Mouse (Mus musculus): Measurements from ENCODE around the gene Inhbe. TPM values are rescaled to one million over a fixed set of nuclear protein-coding genes. Genes with fewer than 3 reads are reported as not detected.
A peak's percentile ranks its signal among the peaks of the same experiment; 100 is the strongest.

The Inhbe gene
- 0.09 TPM in 1 of 2 replicates, not detected in the other for polyA plus RNA-seq (2015; fragmentation: Nextera tagmentation; extraction: Ambion mirVana)

- H3K9me3 ChIP-seq = no peaks in the 10 kb centered on the region
- H3K4me1 ChIP-seq (replicated peaks) = peaks cover 8% of the 10 kb centered on the region; the same call in 1 of the 2 replicates
- H3K4me3 ChIP-seq = no peak within 1 kb of the TSS
- no peak for ATAC-seq (ENCODE audit: low FRiP score, low read depth)
- WGBS = 83% methylated on average over 18 of the region's 18 CpGs
- H3K27me3 ChIP-seq = 0 out of 2 replicates have a peak, but pooled peaks cover 3% of the 10 kb centered on the region
- H3K36me3 ChIP-seq = no peaks in the 10 kb centered on the region
- no peak within 1 kb of the TSS for H3K4me2 ChIP-seq
- H3K27ac ChIP-seq (replicated peaks) = no peak within 1 kb of the TSS
- no peak within 1 kb of the TSS for H3K9ac ChIP-seq
Observed at GRCm38 (mm10) chr10:127353909-127354895, at the start of gene Inhbe. TSS of gene Inhbe (minus strand) at chr10:127354411.

- Histone ChIP-seq H3K4me1 (replicated peaks) (no peaks in the 10 kb centered on the region), H3K4me3 (no peak overlapping the region), H3K27ac (replicated peaks) (no peak overlapping the region), H3K27me3 (no peaks in the 10 kb centered on the region), H3K36me3 (peaks cover 2% of the 10 kb centered on the region; the same call in 1 of the 2 replicates), H3K4me2 (no peak overlapping the region), H3K9ac (no peak overlapping the region), H3K9me3 (no peaks in the 10 kb centered on the region)
- WGBS = 89% methylated on average over 6 of the region's 6 CpGs
- no peak for ATAC-seq (ENCODE audit: low FRiP score, low read depth)
Observed at GRCm38 (mm10) chr10:127391774-127392173, 37.6 kb upstream of the Inhbe start.

- Histone ChIP-seq H3K9ac (0 out of 2 replicates have a peak overlapping the region, but pooled peaks have one; percentile 29), H3K9me3 (no peaks in the 10 kb centered on the region), H3K36me3 (no peaks in the 10 kb centered on the region), H3K27ac (replicated peaks) (peak overlapping the region; percentile 92; the same call in 1 of the 2 replicates), H3K27me3 (no peaks in the 10 kb centered on the region), H3K4me1 (replicated peaks) (peaks cover 17% of the 10 kb centered on the region), H3K4me2 (peak overlapping the region; percentile 69), H3K4me3 (peak overlapping the region; percentile 75)
- ATAC-seq (ENCODE audit: low FRiP score, low read depth) = no peak
- 60% methylated on average over 2 of the region's 2 CpGs for WGBS
Observed at GRCm38 (mm10) chr10:127381743-127382134, 27.5 kb upstream of the Inhbe start.

- ATAC-seq (ENCODE audit: low FRiP score, low read depth) = peak; percentile 88
- H3K9me3 ChIP-seq = no peaks in the 10 kb centered on the region
- peak overlapping the region; percentile 75 for H3K4me3 ChIP-seq
- no peaks in the 10 kb centered on the region for H3K27me3 ChIP-seq
- H3K4me2 ChIP-seq = peak overlapping the region; percentile 69
- H3K27ac ChIP-seq (replicated peaks) = peak overlapping the region; percentile 92
- WGBS = 2% methylated on average over 29 of the region's 79 CpGs
- H3K9ac ChIP-seq = peak overlapping the region; percentile 77
- H3K4me1 ChIP-seq (replicated peaks) = peaks cover 17% of the 10 kb centered on the region
- H3K36me3 ChIP-seq = no peaks in the 10 kb centered on the region
Observed at GRCm38 (mm10) chr10:127380767-127381742, 26.8 kb upstream of the Inhbe start.

- under 1% methylated on average over 34 of the region's 53 CpGs for WGBS
- Histone ChIP-seq H3K4me1 (replicated peaks) (peaks cover 17% of the 10 kb centered on the region), H3K36me3 (no peaks in the 10 kb centered on the region), H3K4me3 (peak within 1 kb of the TSS; percentile 75), H3K9ac (peak within 1 kb of the TSS; percentile 77), H3K27ac (replicated peaks) (peak within 1 kb of the TSS; percentile 92), H3K4me2 (peak within 1 kb of the TSS; percentile 69), H3K9me3 (no peaks in the 10 kb centered on the region), H3K27me3 (no peaks in the 10 kb centered on the region)
- peak; percentile 95 for ATAC-seq (ENCODE audit: low FRiP score, low read depth)
Observed at GRCm38 (mm10) chr10:127380251-127380691, 26.1 kb upstream of the Inhbe start, which contains the start of gene R3hdm2. TSS of gene R3hdm2 (plus strand) at chr10:127380327.

- H3K4me1 ChIP-seq (replicated peaks) = peaks cover 17% of the 10 kb centered on the region
- peak overlapping the region; percentile 75 for H3K4me3 ChIP-seq
- H3K9ac ChIP-seq = no peak overlapping the region
- peak overlapping the region; percentile 69 for H3K4me2 ChIP-seq
- H3K27ac ChIP-seq (replicated peaks) = peak overlapping the region; percentile 92
- no peaks in the 10 kb centered on the region for H3K27me3 ChIP-seq
- ATAC-seq (ENCODE audit: low FRiP score, low read depth) = no peak
- no peaks in the 10 kb centered on the region for H3K9me3 ChIP-seq
- WGBS = 89% methylated on average over 8 of the region's 8 CpGs
- H3K36me3 ChIP-seq = no peaks in the 10 kb centered on the region
Observed at GRCm38 (mm10) chr10:127379654-127380053, 25.4 kb upstream of the Inhbe start.

GRCm38 (mm10) chr10:127377700-127378099 is 23.5 kb upstream of the Inhbe start:
- Histone ChIP-seq H3K36me3 (no peaks in the 10 kb centered on the region), H3K4me1 (replicated peaks) (peaks cover 11% of the 10 kb centered on the region), H3K4me3 (no peak overlapping the region), H3K27me3 (no peaks in the 10 kb centered on the region), H3K9me3 (no peaks in the 10 kb centered on the region), H3K27ac (replicated peaks) (no peak overlapping the region), H3K4me2 (no peak overlapping the region), H3K9ac (no peak overlapping the region)
- ATAC-seq (ENCODE audit: low FRiP score, low read depth) = no peak
- 83% methylated on average over 3 of the region's 3 CpGs for WGBS

GRCm38 (mm10) chr10:127371023-127371422 is 16.8 kb upstream of the Inhbe start:
- Histone ChIP-seq H3K9ac (no peak overlapping the region), H3K9me3 (no peaks in the 10 kb centered on the region), H3K27ac (replicated peaks) (no peak overlapping the region), H3K4me2 (no peak overlapping the region), H3K4me1 (replicated peaks) (no peaks in the 10 kb centered on the region), H3K36me3 (no peaks in the 10 kb centered on the region), H3K4me3 (no peak overlapping the region), H3K27me3 (no peaks in the 10 kb centered on the region)
- WGBS = 59% methylated on average over 2 of the region's 2 CpGs
- ATAC-seq (ENCODE audit: low FRiP score, low read depth) = no peak

GRCm38 (mm10) chr10:127369834-127370820 is 15.9 kb upstream of the Inhbe start, which contains the start of gene Inhbc:
TSS of gene Inhbc (minus strand) at chr10:127370431.
- H3K9me3 ChIP-seq = no peaks in the 10 kb centered on the region
- no peak within 1 kb of the TSS for H3K4me3 ChIP-seq
- no peaks in the 10 kb centered on the region for H3K27me3 ChIP-seq
- WGBS = 78% methylated on average over 22 of the region's 22 CpGs
- H3K4me1 ChIP-seq (replicated peaks) = no peaks in the 10 kb centered on the region
- no peak within 1 kb of the TSS for H3K27ac ChIP-seq (replicated peaks)
- no peak within 1 kb of the TSS for H3K4me2 ChIP-seq
- no peak for ATAC-seq (ENCODE audit: low FRiP score, low read depth)
- H3K36me3 ChIP-seq = no peaks in the 10 kb centered on the region
- H3K9ac ChIP-seq = no peak within 1 kb of the TSS

GRCm38 (mm10) chr10:127368273-127368672 is 14.1 kb upstream of the Inhbe start:
- Histone ChIP-seq H3K36me3 (no peaks in the 10 kb centered on the region), H3K9ac (no peak overlapping the region), H3K27me3 (no peaks in the 10 kb centered on the region), H3K4me1 (replicated peaks) (no peaks in the 10 kb centered on the region), H3K4me2 (no peak overlapping the region), H3K9me3 (no peaks in the 10 kb centered on the region), H3K27ac (replicated peaks) (no peak overlapping the region), H3K4me3 (no peak overlapping the region)
- WGBS = 60% methylated on average over 2 of the region's 2 CpGs
- no peak for ATAC-seq (ENCODE audit: low FRiP score, low read depth)

Data from hindbrain, embryonic 15.5 days (tissue).